Mouse (Mus musculus): ENCODE results near the gene Cers6.

DNA sequence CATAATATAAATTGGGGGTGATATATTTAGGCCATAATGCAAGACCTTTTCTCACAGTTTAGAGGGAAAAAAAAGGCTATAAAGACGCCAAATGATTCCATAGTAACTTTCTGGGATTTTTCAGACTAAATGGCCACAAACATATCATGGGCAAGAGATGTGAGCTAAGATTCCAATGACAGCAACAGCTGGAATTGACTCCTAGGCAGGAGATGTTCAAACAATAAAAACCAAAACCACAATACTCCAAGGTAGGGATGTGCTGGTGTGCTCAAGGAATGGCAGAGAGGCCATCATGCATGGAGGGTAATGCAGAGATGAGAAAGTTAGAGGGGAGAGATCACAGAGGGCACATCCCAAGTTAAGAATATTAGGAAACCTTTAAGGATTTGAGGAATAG, 257.8 kb downstream of the Cers6 start:
- TF ChIP-seq MYOD1 (IDR thresholded peaks at IDR 0.05; ENCODE audit: control insufficient read depth, insufficient read length, low read depth): peak; percentile 55
- TF ChIP-seq CTCF (IDR thresholded peaks at IDR 0.05; ENCODE audit: control insufficient read depth, insufficient read depth, insufficient read length): no peak
